Mouse (Mus musculus) cerebellum, postnatal 25 days (tissue): ENCODE measurements at regions not wholly inside any gene's neighbourhood (a gene's known extent, or its start where the extent isn't known, plus 50 kb on each side); places are given as distances from the start of the nearest gene placed in this dataset.

Source experiments
- DNase-seq, 2 experiments: peaks; one replicate each; pipeline ENCODE4 v3.0.0; 2021; ENCODE audit warnings: mixed read lengths in 2 of 2

DNA sequence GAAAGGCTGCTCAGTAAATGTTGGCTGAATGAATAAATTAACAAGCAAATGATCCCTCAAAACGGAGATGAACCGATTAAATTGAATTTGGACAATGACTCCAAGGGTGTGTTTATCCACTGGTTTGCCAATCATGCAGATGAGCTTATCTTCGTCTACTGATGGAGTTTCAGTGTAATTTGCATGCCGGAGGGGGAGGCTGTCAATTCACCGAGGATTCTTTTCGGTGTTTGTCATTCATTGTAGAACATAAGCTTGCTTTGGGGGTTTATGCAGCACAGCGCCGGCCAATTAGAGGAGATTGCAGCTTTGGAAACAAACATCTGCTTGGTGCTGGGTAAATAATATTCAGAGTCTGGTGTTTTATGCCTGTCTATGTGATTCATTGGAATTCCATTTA is 132.7 kb downstream of the Otoa start:
- no peak for DNase-seq

DNA sequence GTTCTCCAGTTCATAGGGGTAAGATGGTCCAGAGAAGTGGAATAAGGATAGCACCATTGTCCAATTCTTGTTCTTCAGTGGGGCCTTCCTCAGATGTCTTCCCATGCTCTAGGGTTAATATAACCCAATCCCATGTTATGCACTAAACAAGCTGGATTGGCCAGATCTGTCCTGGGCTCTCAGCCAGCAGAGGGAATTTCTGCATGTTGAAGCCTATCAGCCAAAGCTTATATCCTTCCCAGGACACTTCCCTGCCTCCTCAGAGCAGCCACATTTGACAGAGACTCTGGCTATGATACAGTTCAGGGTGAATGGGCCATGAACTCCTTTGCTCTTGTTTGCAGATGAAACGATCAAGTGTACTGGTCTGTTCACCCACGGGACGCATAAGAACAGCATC is 133.6 kb downstream of the Otoa start:
- no peak for DNase-seq

GRCm38 (mm10) chr7:121215735-121216134 is 134.3 kb downstream of the Otoa start:
- DNase-seq = no peak

GRCm38 (mm10) chr7:121218031-121218430 is 136.6 kb downstream of the Otoa start:
- no peak for DNase-seq

DNA sequence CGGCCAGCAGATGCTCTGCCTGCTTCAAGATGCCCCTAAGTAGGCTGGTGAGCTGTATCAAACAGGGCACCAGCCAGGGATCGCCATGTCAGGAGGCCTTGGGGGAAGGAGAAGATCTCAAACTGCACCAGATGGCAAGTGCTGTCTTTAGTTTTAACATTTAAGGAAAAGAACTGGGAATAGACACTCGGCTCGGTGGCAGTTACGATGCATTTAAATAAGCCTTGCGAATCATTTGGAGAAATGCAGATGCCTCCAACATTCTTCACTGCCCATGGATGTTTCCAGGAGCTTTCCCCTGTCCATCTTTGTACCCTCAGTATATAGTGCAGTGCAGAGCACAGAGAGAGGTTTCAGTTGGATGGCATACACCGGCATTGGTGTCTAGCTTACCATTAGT is 139.7 kb downstream of the Otoa start:
- DNase-seq = no peak

DNA sequence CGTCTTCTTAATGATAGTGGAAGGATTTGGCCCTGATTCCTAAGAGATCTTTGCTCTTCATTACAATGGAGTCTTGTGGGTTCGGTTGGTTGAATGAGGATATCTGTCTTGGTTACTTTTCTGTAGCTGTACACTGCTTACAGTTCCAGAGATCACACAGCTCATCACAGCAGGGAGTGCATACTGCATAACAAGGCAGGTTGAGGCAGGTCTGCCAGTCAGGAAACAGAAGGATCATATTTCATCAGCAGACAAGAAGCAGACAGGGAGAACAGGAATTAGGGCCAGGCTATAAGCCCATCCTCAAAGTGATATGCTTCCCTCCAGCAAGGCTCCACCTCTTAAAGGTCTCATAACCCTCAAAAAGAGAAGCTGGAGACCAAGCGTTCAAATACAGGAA is 150.4 kb downstream of the Otoa start:
- no peak for DNase-seq

DNA sequence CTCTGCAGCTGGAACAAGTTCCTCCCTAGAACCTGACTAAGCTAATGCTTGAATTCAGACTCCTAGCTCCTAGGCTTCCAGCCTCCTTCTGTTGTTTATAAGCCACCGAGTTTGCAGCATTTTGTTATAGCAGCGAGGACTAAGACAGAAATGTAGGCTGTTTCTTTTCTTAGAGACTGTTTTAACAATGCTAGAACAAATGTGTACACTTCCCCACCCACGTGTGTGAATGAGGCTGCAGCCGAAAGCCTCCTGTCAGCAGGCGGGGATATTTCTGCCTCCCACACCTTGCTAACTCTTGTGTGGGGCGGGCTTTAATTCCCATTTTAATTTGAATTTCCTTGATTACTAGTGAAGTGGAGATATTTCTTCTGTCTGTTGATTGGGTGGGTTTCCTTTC is 153.4 kb downstream of the Otoa start:
- DNase-seq = no peak

DNA sequence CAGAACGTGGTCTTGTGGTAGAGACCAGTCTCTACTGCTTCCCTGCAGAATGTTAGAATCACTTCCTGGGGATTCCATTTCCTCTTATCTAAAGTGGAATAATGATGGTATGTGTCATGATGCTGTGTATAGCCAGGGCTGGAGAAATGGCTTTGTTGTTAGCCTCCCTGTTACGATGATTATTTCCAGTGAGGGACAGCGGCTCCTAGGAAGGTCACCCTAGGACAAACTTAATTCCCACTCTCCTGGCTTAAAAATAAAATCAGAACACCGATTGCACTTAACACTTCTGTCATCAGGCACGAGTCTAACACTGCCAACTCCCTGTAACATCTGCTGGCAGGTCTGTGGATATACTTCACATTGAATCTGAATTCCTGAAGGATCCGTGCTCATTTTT is 151.9 kb upstream of the Hs3st2 start:
- no peak for DNase-seq

GRCm38 (mm10) chr7:121247845-121248244 is 143.8 kb upstream of the Hs3st2 start:
- no peak for DNase-seq

DNA sequence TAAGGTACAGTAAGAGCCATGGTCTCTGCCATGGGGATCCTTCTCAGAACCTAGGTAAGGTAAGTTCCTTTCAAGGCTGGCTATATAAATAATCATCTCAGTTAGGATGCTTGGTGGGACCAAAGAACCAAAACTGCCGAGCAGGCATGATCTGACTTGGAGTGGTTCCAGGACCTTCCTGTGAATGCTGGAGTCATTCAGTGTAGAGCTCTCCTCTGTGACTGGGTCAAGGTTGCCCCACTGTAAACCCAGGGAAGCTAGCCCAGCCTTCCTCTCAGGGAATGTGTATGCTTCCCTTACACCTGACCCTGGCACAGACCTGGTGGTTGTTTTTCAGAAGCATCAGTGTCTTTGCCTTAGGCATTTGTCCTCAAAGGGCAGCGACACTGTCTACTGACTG is 134.2 kb upstream of the Hs3st2 start:
- DNase-seq = no peak

DNA sequence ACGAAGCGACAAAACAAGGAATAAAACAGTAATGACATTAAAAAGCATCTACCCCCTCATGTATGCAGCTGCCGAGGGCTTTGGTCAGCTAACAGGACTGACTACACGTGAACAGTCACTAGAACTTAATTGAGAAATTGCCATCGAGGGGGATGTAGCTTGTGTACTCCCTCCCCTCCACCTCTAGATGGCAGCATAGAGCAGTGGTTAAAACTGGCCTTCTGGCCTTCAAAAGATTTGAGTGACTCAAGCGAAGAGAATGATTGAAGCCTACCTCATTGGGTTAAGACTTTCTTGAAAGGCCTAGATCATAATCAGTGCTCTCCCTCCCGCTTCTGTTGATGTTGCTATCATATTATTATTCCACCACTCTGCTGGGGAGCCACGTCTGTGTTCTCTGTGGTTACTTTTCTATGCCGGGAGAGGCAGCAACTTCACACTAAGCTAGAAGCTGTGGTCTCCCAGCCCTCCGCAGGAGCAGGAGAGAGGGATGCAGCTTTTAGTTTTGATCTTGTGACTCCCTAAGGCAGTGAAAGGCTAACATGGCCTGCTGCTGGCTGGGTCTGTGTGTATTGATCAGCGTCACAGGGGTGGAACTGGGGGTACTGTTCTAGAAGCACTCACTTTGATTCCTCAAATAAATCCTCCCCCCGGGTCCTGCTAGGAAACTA is 132.7 kb upstream of the Hs3st2 start:
- DNase-seq = peak; percentile 14 to 50

DNA sequence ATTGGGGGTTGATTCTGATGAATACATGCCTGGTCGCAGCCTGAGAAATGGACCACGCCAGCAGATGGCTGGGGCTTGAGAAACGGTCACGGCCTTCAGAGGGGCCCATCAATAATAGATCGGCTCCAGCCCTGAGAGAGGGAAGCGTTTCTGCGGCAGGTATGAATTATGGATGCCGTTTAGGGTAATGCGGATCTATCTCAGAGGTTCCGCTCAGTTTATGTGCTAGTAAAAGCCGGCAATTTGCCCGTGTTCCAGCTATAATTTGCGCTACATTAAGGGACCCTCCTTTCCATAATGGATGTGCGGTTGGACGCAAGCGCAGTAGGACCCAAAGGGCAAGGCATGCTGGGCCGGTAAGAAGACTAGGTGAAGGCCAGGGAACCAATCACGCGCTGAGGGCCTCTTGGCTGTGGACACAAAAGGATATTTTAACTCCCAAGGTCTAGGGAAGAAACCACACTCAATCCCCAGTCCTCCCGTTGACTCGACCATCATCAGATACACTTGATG is 132.1 kb upstream of the Hs3st2 start:
- DNase-seq = no peak

DNA sequence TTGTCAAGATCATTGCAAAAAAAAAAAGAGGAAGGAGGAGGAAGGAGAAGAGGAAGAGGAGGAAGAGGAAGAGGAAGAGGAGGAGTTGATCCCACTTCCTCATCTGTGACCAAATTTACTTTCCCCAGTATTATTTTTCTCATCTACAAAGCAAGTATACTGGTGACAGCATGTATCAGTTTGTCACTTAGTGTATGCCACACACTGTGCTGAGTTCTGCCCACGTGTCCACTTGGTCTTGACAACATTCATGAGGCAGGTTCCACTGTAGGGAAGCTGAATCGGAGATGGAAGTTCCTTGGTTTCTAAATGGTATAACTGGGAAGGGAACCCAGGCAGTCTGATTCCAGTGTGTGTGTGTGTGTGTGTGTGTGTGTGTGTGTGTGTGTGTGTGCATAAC is 122.3 kb upstream of the Hs3st2 start:
- no peak for DNase-seq

GRCm38 (mm10) chr7:121280597-121280996 is 111.1 kb upstream of the Hs3st2 start:
- DNase-seq = no peak

GRCm38 (mm10) chr7:121282154-121282553 is 109.5 kb upstream of the Hs3st2 start:
- DNase-seq = no peak

- DNase-seq = no peak
Measured at GRCm38 (mm10) chr7:121289737-121290136, 101.9 kb upstream of the Hs3st2 start.

GRCm38 (mm10) chr7:121296151-121296695 is 95.4 kb upstream of the Hs3st2 start:
- no peak for DNase-seq

GRCm38 (mm10) chr7:121312961-121313587 is 78.6 kb upstream of the Hs3st2 start:
- DNase-seq = peak; percentile 11 to 13

DNA sequence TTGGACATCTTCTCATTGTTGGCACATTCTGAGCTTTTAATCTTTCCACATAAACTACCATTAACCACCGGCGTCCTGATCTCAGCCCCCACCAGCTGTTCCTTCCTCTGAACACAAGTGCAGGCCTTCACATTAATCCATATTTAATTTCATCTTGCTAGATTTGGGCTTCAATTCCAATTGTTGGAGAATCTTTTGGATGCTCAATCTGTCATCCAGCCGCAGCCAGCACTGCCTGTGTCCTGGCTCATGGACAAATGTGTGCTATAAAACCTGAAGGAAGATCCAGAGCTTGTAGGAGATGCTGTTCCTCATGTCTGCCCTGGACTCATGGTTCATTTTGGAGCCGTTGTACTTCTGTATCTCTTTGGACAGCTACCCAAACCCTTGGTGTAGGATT is 77.1 kb upstream of the Hs3st2 start:
- DNase-seq = no peak

GRCm38 (mm10) chr7:121329274-121329673 is 62.4 kb upstream of the Hs3st2 start:
- DNase-seq = no peak

DNA sequence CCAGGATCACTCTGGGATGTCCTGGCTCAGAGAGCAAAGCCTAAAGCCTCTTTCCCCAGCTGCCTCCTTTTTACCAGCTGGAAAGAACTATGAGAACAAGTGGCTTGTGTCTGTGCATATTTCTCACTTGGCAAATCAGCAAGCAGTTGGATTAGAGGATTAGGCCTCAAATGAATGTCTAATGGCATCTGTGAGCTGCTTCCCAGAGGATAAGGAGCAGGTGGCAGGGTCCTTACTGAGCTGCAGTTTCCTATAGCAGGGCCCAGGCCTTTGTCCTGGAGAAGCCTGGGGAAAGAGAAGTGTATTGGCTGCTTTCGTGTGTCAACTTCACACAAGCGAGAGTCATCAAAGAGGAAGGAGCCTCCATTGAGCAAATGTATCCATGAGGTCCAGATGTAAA is 59.1 kb upstream of the Hs3st2 start:
- DNase-seq = no peak

GRCm38 (mm10) chr7:121335390-121336109 is 56.1 kb upstream of the Hs3st2 start:
- no peak for DNase-seq

GRCm38 (mm10) chr7:121339942-121340341 is 51.7 kb upstream of the Hs3st2 start:
- no peak for DNase-seq
